Mouse (Mus musculus): ENCODE data around the gene Cdc20.
A peak's percentile ranks its signal among the peaks of the same experiment; 100 is the strongest.

Gene Cdc20

GRCm38 (mm10) chr4:118417112-118417797 is 19.9 kb downstream of the Cdc20 start:
- peak; percentile 52 for DNase-seq (ENCODE audit: low spot score)

- DNase-seq (ENCODE audit: low spot score), result no peak
Observed at GRCm38 (mm10) chr4:118416329-118416728, 20.8 kb downstream of the Cdc20 start.

GRCm38 (mm10) chr4:118415779-118416178 is 21.4 kb downstream of the Cdc20 start:
- no peak for DNase-seq (ENCODE audit: low spot score)

GRCm38 (mm10) chr4:118413553-118413952 is 23.6 kb downstream of the Cdc20 start:
- no peak for DNase-seq (ENCODE audit: low spot score)

- DNase-seq (ENCODE audit: low spot score), result no peak
Observed at GRCm38 (mm10) chr4:118410871-118411270, 26.3 kb downstream of the Cdc20 start.

- peak; percentile 97 for DNase-seq (ENCODE audit: low spot score)
Observed at GRCm38 (mm10) chr4:118409142-118409900, 27.8 kb downstream of the Cdc20 start, which contains the start of the genes Szt2 and Med8. Gene Szt2 (minus strand): TSS chr4:118409273. Gene Med8 (plus strand): TSS chr4:118409337.

GRCm38 (mm10) chr4:118402701-118403100 is 34.5 kb downstream of the Cdc20 start:
- DNase-seq (ENCODE audit: low spot score), result no peak

GRCm38 (mm10) chr4:118401918-118402317 is 35.2 kb downstream of the Cdc20 start:
- no peak for DNase-seq (ENCODE audit: low spot score)

GRCm38 (mm10) chr4:118401421-118401820 is 35.7 kb downstream of the Cdc20 start:
- DNase-seq (ENCODE audit: low spot score), result no peak

- peak; percentile 80 for DNase-seq (ENCODE audit: low spot score)
Observed at GRCm38 (mm10) chr4:118398400-118398799, 38.8 kb downstream of the Cdc20 start.

GRCm38 (mm10) chr4:118396433-118396832 is 40.7 kb downstream of the Cdc20 start:
- DNase-seq (ENCODE audit: low spot score), result peak; percentile 70

GRCm38 (mm10) chr4:118395289-118395688 is 41.9 kb downstream of the Cdc20 start:
- no peak for DNase-seq (ENCODE audit: low spot score)

GRCm38 (mm10) chr4:118394505-118394904 is 42.6 kb downstream of the Cdc20 start:
- no peak for DNase-seq (ENCODE audit: low spot score)

- no peak for DNase-seq (ENCODE audit: low spot score)
Observed at GRCm38 (mm10) chr4:118390146-118390545, 47.0 kb downstream of the Cdc20 start.

- DNase-seq (ENCODE audit: low spot score), result no peak
Observed at GRCm38 (mm10) chr4:118387316-118387715, 49.8 kb downstream of the Cdc20 start.

GRCm38 (mm10) chr4:118383271-118383670 is 53.9 kb downstream of the Cdc20 start:
- DNase-seq (ENCODE audit: low spot score), result no peak
